Mouse (Mus musculus): ENCODE data around the gene Sfxn2.

The Sfxn2 gene

GRCm38 (mm10) chr19:46572951-46573937 lies at the start of gene Sfxn2, which contains the start of gene Arl3:
Gene Sfxn2, plus strand, starts transcription at chr19:46573365.
Gene Arl3, minus strand, starts transcription at chr19:46573198.
- peak; percentile 94 for DNase-seq (ENCODE audit: low read depth, low spot score)

- DNase-seq (ENCODE audit: low read depth, low spot score), result no peak
Measured at GRCm38 (mm10) chr19:46523480-46524151, 49.5 kb upstream of the Sfxn2 start.

- DNase-seq (ENCODE audit: low read depth, low spot score), result no peak
Measured at GRCm38 (mm10) chr19:46524152-46524544, 49.0 kb upstream of the Sfxn2 start.

- DNase-seq (ENCODE audit: low read depth, low spot score), result no peak
Measured at GRCm38 (mm10) chr19:46524601-46525321, 48.4 kb upstream of the Sfxn2 start.

- DNase-seq (ENCODE audit: low read depth, low spot score), result no peak
Measured at GRCm38 (mm10) chr19:46525691-46526631, 47.2 kb upstream of the Sfxn2 start.

GRCm38 (mm10) chr19:46527632-46528528 lies 45.3 kb upstream of the Sfxn2 start:
- DNase-seq (ENCODE audit: low read depth, low spot score), result no peak

GRCm38 (mm10) chr19:46528529-46529213 lies 44.5 kb upstream of the Sfxn2 start:
- no peak for DNase-seq (ENCODE audit: low read depth, low spot score)

- no peak for DNase-seq (ENCODE audit: low read depth, low spot score)
Measured at GRCm38 (mm10) chr19:46529601-46530448, 43.3 kb upstream of the Sfxn2 start.

- no peak for DNase-seq (ENCODE audit: low read depth, low spot score)
Measured at GRCm38 (mm10) chr19:46530449-46530990, 42.6 kb upstream of the Sfxn2 start.

- no peak for DNase-seq (ENCODE audit: low read depth, low spot score)
Measured at GRCm38 (mm10) chr19:46531071-46532030, 41.8 kb upstream of the Sfxn2 start.

GRCm38 (mm10) chr19:46532031-46532688 lies 41.0 kb upstream of the Sfxn2 start:
- no peak for DNase-seq (ENCODE audit: low read depth, low spot score)

GRCm38 (mm10) chr19:46533066-46533465 lies 40.1 kb upstream of the Sfxn2 start:
- DNase-seq (ENCODE audit: low read depth, low spot score), result no peak

- DNase-seq (ENCODE audit: low read depth, low spot score), result no peak
Measured at GRCm38 (mm10) chr19:46533525-46533924, 39.6 kb upstream of the Sfxn2 start.

GRCm38 (mm10) chr19:46534542-46535098 lies 38.5 kb upstream of the Sfxn2 start:
- no peak for DNase-seq (ENCODE audit: low read depth, low spot score)

GRCm38 (mm10) chr19:46537357-46537756 lies 35.8 kb upstream of the Sfxn2 start:
- DNase-seq (ENCODE audit: low read depth, low spot score), result no peak

- no peak for DNase-seq (ENCODE audit: low read depth, low spot score)
Measured at GRCm38 (mm10) chr19:46538213-46538612, 35.0 kb upstream of the Sfxn2 start.
